In the genomic region with DNA sequence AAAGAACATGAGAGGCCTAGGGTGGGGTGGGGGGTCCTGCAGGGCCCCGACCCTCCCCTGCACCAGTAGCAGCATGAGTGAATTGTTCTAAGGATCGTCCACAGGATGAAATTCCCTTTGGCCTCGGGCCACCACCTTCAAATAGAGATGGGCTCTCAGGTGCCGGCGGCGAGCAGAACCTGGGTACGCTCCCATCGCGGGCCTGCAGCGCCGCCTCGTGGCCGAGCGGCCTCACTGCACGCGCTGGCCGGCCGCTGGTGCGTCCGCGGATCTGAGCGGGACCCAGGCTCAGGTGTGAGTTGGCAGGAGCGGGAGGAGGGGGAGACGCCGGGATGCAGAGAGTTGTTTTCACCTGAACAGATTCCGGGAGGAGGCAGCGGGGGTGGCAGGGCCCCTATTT, we compare ENCODE assay signal across 8 mouse cellular contexts. TPM values are rescaled to one million over a fixed set of nuclear protein-coding genes. Genes with fewer than 3 reads are reported as not detected.
DNase-seq lines count a peak whose midpoint lies in the region; ATAC-seq lines count a peak whose summit lies in the region.

No protein-coding gene starts in this region.

- H3K27ac ChIP-seq in embryonic facial prominence, embryonic 11.5 days (replicated peaks; ENCODE audit: low read depth, low read length), result no peak overlapping the region
- no peak overlapping the region for H3K27ac ChIP-seq in hindbrain, embryonic 13.5 days
- H3K27ac ChIP-seq in midbrain, embryonic 12.5 days (replicated peaks), result no peak overlapping the region

- ATAC-seq in embryonic facial prominence, embryonic 11.5 days (replicated peaks; ENCODE audit: insufficient number of reproducible peaks, low FRiP score, low TSS enrichment, low read depth), result no peak
- peak; percentile 43; the same call in 1 of the 2 replicates for ATAC-seq in hindbrain, embryonic 13.5 days (ENCODE audit: low FRiP score)
- peak; percentile 49; the same call in 1 of the 2 replicates for ATAC-seq in midbrain, embryonic 12.5 days (ENCODE audit: low FRiP score, low read depth)

- H3K4me2 ChIP-seq in embryonic facial prominence, embryonic 11.5 days (ENCODE audit: low read depth, low read length), result no peak overlapping the region; the same call in 1 of the 2 replicates
- peak overlapping the region; percentile 50 for H3K4me2 ChIP-seq in hindbrain, embryonic 13.5 days
- H3K4me2 ChIP-seq in midbrain, embryonic 12.5 days (replicated peaks), result peak overlapping the region; percentile 39

- H3K9me3 ChIP-seq in embryonic facial prominence, embryonic 11.5 days (replicated peaks; ENCODE audit: control insufficient read depth, low read length), result no peaks in the 10 kb centered on the region
- no peaks in the 10 kb centered on the region for H3K9me3 ChIP-seq in hindbrain, embryonic 13.5 days
- H3K9me3 ChIP-seq in midbrain, embryonic 12.5 days, result no peaks in the 10 kb centered on the region

- peaks cover 2% of the 10 kb centered on the region; the same call in 1 of the 2 replicates for H3K27me3 ChIP-seq in embryonic facial prominence, embryonic 11.5 days (ENCODE audit: control insufficient read depth, insufficient read depth, low read length)
- peaks cover 51% of the 10 kb centered on the region for H3K27me3 ChIP-seq in hindbrain, embryonic 13.5 days
- H3K27me3 ChIP-seq in midbrain, embryonic 12.5 days, result peaks cover 53% of the 10 kb centered on the region

- no peak overlapping the region for H3K9ac ChIP-seq in embryonic facial prominence, embryonic 11.5 days (replicated peaks; ENCODE audit: low read length)
- H3K9ac ChIP-seq in hindbrain, embryonic 13.5 days, result no peak overlapping the region
- H3K9ac ChIP-seq in midbrain, embryonic 12.5 days (replicated peaks), result no peak overlapping the region

- no peak overlapping the region for H3K4me3 ChIP-seq in embryonic facial prominence, embryonic 11.5 days (ENCODE audit: low read depth, low read length)
- H3K4me3 ChIP-seq in hindbrain, embryonic 13.5 days, result 0 out of 2 replicates have a peak overlapping the region, but pooled peaks have one; percentile 12
- H3K4me3 ChIP-seq in midbrain, embryonic 12.5 days, result no peak overlapping the region

- H3K36me3 ChIP-seq in embryonic facial prominence, embryonic 11.5 days (replicated peaks; ENCODE audit: control insufficient read depth, insufficient read depth, low read depth, low read length), result no peaks in the 10 kb centered on the region
- H3K36me3 ChIP-seq in hindbrain, embryonic 13.5 days, result no peaks in the 10 kb centered on the region
- no peaks in the 10 kb centered on the region for H3K36me3 ChIP-seq in midbrain, embryonic 12.5 days

- no peaks in the 10 kb centered on the region; the same call in 1 of the 2 replicates for H3K4me1 ChIP-seq in embryonic facial prominence, embryonic 11.5 days (ENCODE audit: control insufficient read depth, insufficient read depth, low read length)
- H3K4me1 ChIP-seq in hindbrain, embryonic 13.5 days (replicated peaks), result peaks cover 34% of the 10 kb centered on the region
- peaks cover 34% of the 10 kb centered on the region for H3K4me1 ChIP-seq in midbrain, embryonic 12.5 days

- peak; percentile 26 for DNase-seq in gastrocnemius, adult 18-20 months (ENCODE audit: low spot score)
- no peak for DNase-seq in gastrocnemius, postnatal 25 days
- DNase-seq in adrenal gland, postnatal 10 days, result peak; percentile 78
- DNase-seq in embryonic facial prominence, embryonic 11.5 days (ENCODE audit: low spot score), result peak; percentile 75
- DNase-seq in left cerebral cortex, postnatal 36 days (ENCODE audit: low spot score in 2 of 2), result peak; percentile 57 to 60
- peak; percentile 20 to 63 for DNase-seq in spleen, adult 18-20 months

- 1% methylated on average over 27 of the region's 27 CpGs for WGBS in embryonic facial prominence, embryonic 11.5 days
- WGBS in hindbrain, embryonic 13.5 days, result under 1% methylated on average over 27 of the region's 27 CpGs
- under 1% methylated on average over 27 of the region's 27 CpGs for WGBS in midbrain, embryonic 12.5 days

- intact Hi-C loops in left cerebral cortex, postnatal 36 days (cut with DNase I), result loop anchor here (2.0 to 5.0 kb wide), 3 partner anchors 308 to 488 kb away; no protein-coding TSS in a partner anchor

RNA-seq across cellular contexts. Expression of gene Grm4, which starts 0.6 kb away (rescaled TPM):
- under 1 TPM in 1 of 2 experiments, not detected in 1; 0.07 TPM for total RNA-seq in gastrocnemius, adult 18-20 months (2021)
- total RNA-seq in gastrocnemius, postnatal 25 days (2021), result under 1 TPM; 0.08 to 0.24 TPM
- total RNA-seq in adrenal gland, postnatal 10 days (2021), result 1 to 10 TPM; 1.9 to 3.5 TPM
- polyA plus RNA-seq in embryonic facial prominence, embryonic 11.5 days (2014; fragmentation: Nextera tagmentation; extraction: Ambion mirVana), result 0.49 and 0.88 TPM in 2 replicates
- polyA plus RNA-seq in hindbrain, embryonic 13.5 days (2015; fragmentation: Nextera tagmentation; extraction: Ambion mirVana), result 4.8 and 5.2 TPM in 2 replicates
- 10 to 100 TPM; 23.0 to 27.0 TPM for total RNA-seq in left cerebral cortex, postnatal 36 days (2021)
- 4.2 and 5.7 TPM in 2 replicates for polyA plus RNA-seq in midbrain, embryonic 12.5 days (2016; fragmentation: Nextera tagmentation; extraction: Ambion mirVana)

RNA-seq across cellular contexts. Expression of gene Hmga1, which starts 35.7 kb away (rescaled TPM):
- total RNA-seq in gastrocnemius, adult 18-20 months (2021), result 10 to 100 TPM; 31.9 to 32.7 TPM
- total RNA-seq in gastrocnemius, postnatal 25 days (2021), result 10 to 100 TPM; 24.6 to 24.7 TPM
- total RNA-seq in adrenal gland, postnatal 10 days (2021), result 10 to 100 TPM; 27.0 to 29.5 TPM
- polyA plus RNA-seq in embryonic facial prominence, embryonic 11.5 days (2014; fragmentation: Nextera tagmentation; extraction: Ambion mirVana), result 415 and 428 TPM in 2 replicates
- polyA plus RNA-seq in hindbrain, embryonic 13.5 days (2015; fragmentation: Nextera tagmentation; extraction: Ambion mirVana), result 113 and 126 TPM in 2 replicates
- 10 to 100 TPM; 55.3 to 58.7 TPM for total RNA-seq in left cerebral cortex, postnatal 36 days (2021)
- 213 and 215 TPM in 2 replicates for polyA plus RNA-seq in midbrain, embryonic 12.5 days (2016; fragmentation: Nextera tagmentation; extraction: Ambion mirVana)

RNA-seq across cellular contexts. Expression of gene AI413582, which starts 45.0 kb away (rescaled TPM):
- total RNA-seq in gastrocnemius, adult 18-20 months (2021), result 1 to 10 TPM; 2.8 to 4.0 TPM
- total RNA-seq in gastrocnemius, postnatal 25 days (2021), result 1 to 10 TPM; 2.5 to 2.9 TPM
- 10 to 100 TPM; 10.8 to 15.5 TPM for total RNA-seq in adrenal gland, postnatal 10 days (2021)
- 13.3 and 16.7 TPM in 2 replicates for polyA plus RNA-seq in embryonic facial prominence, embryonic 11.5 days (2014; fragmentation: Nextera tagmentation; extraction: Ambion mirVana)
- 43.5 and 44.8 TPM in 2 replicates for polyA plus RNA-seq in hindbrain, embryonic 13.5 days (2015; fragmentation: Nextera tagmentation; extraction: Ambion mirVana)
- total RNA-seq in left cerebral cortex, postnatal 36 days (2021), result 10 to 100 TPM; 85.5 to 94.2 TPM
- 18.9 and 20.7 TPM in 2 replicates for polyA plus RNA-seq in midbrain, embryonic 12.5 days (2016; fragmentation: Nextera tagmentation; extraction: Ambion mirVana)

Comparison
In these comparisons a context has a peak if more than half of its experiments do, and no peak if none do; other contexts are left out.
1. RNA of gene Grm4, which starts 0.6 kb away (total RNA-seq): 23.0 to 27.0 TPM in left cerebral cortex, postnatal 36 days; 1.9 to 3.5 TPM in adrenal gland, postnatal 10 days, 0.08 to 0.24 TPM in gastrocnemius, postnatal 25 days and 0.07 TPM in gastrocnemius, adult 18-20 months; every median in the first group is over 4 times any median in the second.
2. RNA of gene AI413582, which starts 45.0 kb away (total RNA-seq): 85.5 to 94.2 TPM in left cerebral cortex, postnatal 36 days; 10.8 to 15.5 TPM in adrenal gland, postnatal 10 days, 2.8 to 4.0 TPM in gastrocnemius, adult 18-20 months and 2.5 to 2.9 TPM in gastrocnemius, postnatal 25 days; every median in the first group is over 4 times any median in the second.